Mouse (Mus musculus): ENCODE results near the gene Ifitm10. TPM values are rescaled to one million over a fixed set of nuclear protein-coding genes. Genes with fewer than 3 reads are reported as not detected.

Ifitm10 gene
- polyA plus RNA-seq, 2 experiments: 0.87 to 1.3 TPM

DNA sequence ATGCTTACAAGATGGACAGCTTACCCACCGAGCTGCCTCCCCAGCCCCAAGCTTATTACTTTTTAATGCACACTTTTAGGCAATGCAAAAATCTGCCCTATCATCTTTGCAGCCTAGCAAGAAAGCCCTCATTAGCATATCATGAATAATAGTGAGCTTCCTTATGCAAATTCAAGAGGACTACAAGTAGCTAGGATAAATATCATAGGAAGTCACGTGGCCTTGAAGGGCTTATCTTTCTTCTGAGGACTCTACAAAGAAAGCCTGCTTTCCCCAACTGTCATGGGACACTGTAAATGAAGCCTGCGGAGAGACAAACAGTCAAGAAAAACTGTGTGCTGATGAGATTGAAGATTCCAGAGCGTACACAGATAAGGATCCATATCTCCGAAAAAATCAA lies 22.0 kb downstream of the Ifitm10 start:
- no peak for ATAC-seq (ENCODE audit: insufficient read depth)
- Histone ChIP-seq H3K4me1 (replicated peaks; ENCODE audit: control insufficient read depth in 2 of 2, insufficient read depth in 2 of 2, low read length in 1 of 2) (peaks cover 60 to 63% of the 10 kb centered on the region in 2 experiments), H3K4me3 (ENCODE audit: insufficient read depth in 1 of 2, low read depth in 2 of 2, low read length in 2 of 2) (no peak overlapping the region)

DNA sequence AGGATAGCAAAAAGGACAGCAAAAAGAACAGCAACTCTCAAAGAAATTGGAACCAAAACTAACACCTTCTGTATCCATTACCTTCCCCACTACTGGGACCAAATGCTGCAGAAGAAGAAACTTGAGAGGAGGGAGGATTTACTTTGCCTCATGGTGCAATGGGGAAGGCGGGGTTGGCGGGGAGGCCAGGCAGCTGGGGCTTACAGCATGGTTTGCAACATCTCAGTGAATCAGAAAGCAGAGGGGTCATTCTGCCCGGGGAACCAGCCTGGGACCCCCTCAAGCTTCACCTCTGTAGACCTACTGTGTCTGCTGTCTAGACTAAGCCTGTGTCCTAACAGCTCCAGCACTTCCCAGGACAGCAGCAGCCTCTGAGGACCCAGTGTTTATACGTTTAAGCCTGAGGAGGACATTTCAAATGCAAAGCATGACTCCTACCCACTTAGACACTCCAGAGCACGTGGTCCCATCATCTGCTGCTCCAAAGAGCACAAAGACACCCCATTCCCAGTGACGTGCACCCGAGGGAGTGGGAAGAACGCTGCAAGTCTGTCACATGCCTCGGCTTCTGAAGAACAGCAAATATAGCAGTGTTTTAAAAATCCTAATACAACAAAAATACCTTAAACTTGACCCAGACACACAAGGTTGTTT lies 24.1 kb downstream of the Ifitm10 start:
- no peak for TF ChIP-seq CTCF (IDR thresholded peaks at IDR 0.05; ENCODE audit: low read depth)
- TF ChIP-seq EP300 (IDR thresholded peaks at IDR 0.05; ENCODE audit: low read depth): no peak
- H3K9ac ChIP-seq (replicated peaks): no peak overlapping the region
- no peak overlapping the region for H3K27ac ChIP-seq
- WGBS (ENCODE audit: insufficient replicate concordance): 58% methylated on average over 9 of the region's 9 CpGs
- H3K4me2 ChIP-seq (ENCODE audit: low read depth): no peak overlapping the region
- no peaks in the 10 kb centered on the region for H3K9me3 ChIP-seq (ENCODE audit: control insufficient read depth, low read length)
- H3K4me3 ChIP-seq (ENCODE audit: insufficient read depth in 1 of 2, low read depth in 2 of 2, low read length in 2 of 2): no peak overlapping the region
- no peaks in the 10 kb centered on the region for H3K27me3 ChIP-seq (ENCODE audit: control insufficient read depth, insufficient read depth, low read length)
- ATAC-seq (ENCODE audit: insufficient read depth) (no peak), DNase-seq (ENCODE audit: low read depth in 3 of 3, low spot score in 3 of 3) (no peak)
- H3K4me1 ChIP-seq (replicated peaks; ENCODE audit: control insufficient read depth in 2 of 2, insufficient read depth in 2 of 2, low read length in 1 of 2): peaks cover 47 to 49% of the 10 kb centered on the region in 2 experiments
- no peaks in the 10 kb centered on the region for H3K36me3 ChIP-seq (replicated peaks; ENCODE audit: control insufficient read depth, insufficient read depth, low read depth)

More for the DNA sequence above, 22.0 kb downstream of the Ifitm10 start:
- H3K27me3 ChIP-seq (ENCODE audit: control insufficient read depth, insufficient read depth, low read length): no peaks in the 10 kb centered on the region
- no peak for DNase-seq (ENCODE audit: low read depth in 3 of 3, low spot score in 3 of 3)
- H3K9me3 ChIP-seq (ENCODE audit: control insufficient read depth, low read length): no peaks in the 10 kb centered on the region
- no peak overlapping the region for H3K9ac ChIP-seq (replicated peaks)
- TF ChIP-seq EP300 (IDR thresholded peaks at IDR 0.05; ENCODE audit: low read depth) (peak; percentile 50; the same call in 1 of the 2 replicates), CTCF (IDR thresholded peaks at IDR 0.05; ENCODE audit: low read depth) (no peak)
- WGBS (ENCODE audit: insufficient replicate concordance): 20% methylated on average over 5 of the region's 5 CpGs
- H3K4me2 ChIP-seq (ENCODE audit: low read depth): no peak overlapping the region
- H3K27ac ChIP-seq: peak overlapping the region; percentile 73
- no peaks in the 10 kb centered on the region for H3K36me3 ChIP-seq (replicated peaks; ENCODE audit: control insufficient read depth, insufficient read depth, low read depth)

DNA sequence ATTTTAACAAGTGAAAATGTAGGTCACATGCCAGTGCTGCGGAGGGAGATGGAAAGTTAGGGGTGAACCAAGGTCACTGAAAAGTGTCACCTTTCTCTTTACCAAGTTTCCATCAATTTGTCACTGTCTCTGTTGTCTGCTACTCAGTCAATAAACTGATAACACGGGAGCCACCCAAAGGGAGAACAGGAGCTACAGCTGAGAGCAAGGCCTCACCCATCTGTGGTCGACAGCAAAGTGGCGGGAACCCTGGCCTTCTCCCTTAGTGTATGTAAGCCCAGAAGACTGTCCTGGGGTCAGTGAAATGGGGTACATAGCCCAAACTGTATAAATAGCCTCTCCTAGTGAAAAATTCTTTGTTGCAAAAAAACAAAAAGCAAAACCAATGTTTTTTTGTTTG lies 26.0 kb downstream of the Ifitm10 start:
- Histone ChIP-seq H3K27me3 (ENCODE audit: control insufficient read depth, insufficient read depth, low read length) (no peaks in the 10 kb centered on the region), H3K4me1 (replicated peaks; ENCODE audit: control insufficient read depth in 2 of 2, insufficient read depth in 2 of 2, low read length in 1 of 2) (peaks cover 29 to 32% of the 10 kb centered on the region in 2 experiments), H3K9ac (replicated peaks) (no peak overlapping the region), H3K4me3 (ENCODE audit: insufficient read depth in 1 of 2, low read depth in 2 of 2, low read length in 2 of 2) (no peak overlapping the region), H3K9me3 (ENCODE audit: control insufficient read depth, low read length) (no peaks in the 10 kb centered on the region), H3K4me2 (ENCODE audit: low read depth) (no peak overlapping the region), H3K27ac (0 out of 2 replicates have a peak overlapping the region, but pooled peaks have one; percentile 16), H3K36me3 (replicated peaks; ENCODE audit: control insufficient read depth, insufficient read depth, low read depth) (no peaks in the 10 kb centered on the region)
- ATAC-seq (ENCODE audit: insufficient read depth) (peak; percentile 64; the same call in 1 of the 2 replicates), DNase-seq (ENCODE audit: low read depth in 3 of 3, low spot score in 3 of 3) (no peak)
- whole genome bisulfite sequencing (ENCODE audit: insufficient replicate concordance): 26% methylated on average over 4 of the region's 4 CpGs
- TF ChIP-seq CTCF (IDR thresholded peaks at IDR 0.05; ENCODE audit: low read depth) (no peak), EP300 (IDR thresholded peaks at IDR 0.05; ENCODE audit: low read depth) (no peak)

DNA sequence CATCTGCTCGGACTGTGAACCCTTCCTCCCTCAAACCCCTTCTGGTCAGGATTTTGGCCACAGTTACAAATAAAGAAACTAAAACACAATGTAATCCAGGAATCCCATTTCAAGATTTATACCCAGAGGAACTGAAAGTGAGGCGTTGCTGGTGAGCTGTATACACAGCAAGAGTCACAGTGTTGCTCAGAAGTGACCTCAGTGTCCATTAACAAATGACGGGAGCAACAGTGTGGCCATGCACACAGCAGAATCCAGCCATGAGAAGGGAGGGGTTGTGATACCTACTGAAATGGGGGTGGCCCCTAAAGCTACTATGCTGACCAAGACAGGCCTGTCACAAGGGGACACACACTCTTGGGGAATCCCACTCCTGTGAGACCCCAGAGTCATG lies 31.3 kb downstream of the Ifitm10 start:
- Histone ChIP-seq H3K36me3 (replicated peaks; ENCODE audit: control insufficient read depth, insufficient read depth, low read depth) (no peaks in the 10 kb centered on the region), H3K4me1 (replicated peaks; ENCODE audit: control insufficient read depth in 2 of 2, insufficient read depth in 2 of 2, low read length in 1 of 2) (peaks cover 3 to 9% of the 10 kb centered on the region in 2 experiments), H3K4me3 (ENCODE audit: insufficient read depth in 1 of 2, low read depth in 2 of 2, low read length in 2 of 2) (no peak overlapping the region), H3K9me3 (ENCODE audit: control insufficient read depth, low read length) (no peaks in the 10 kb centered on the region), H3K4me2 (ENCODE audit: low read depth) (no peak overlapping the region), H3K27me3 (ENCODE audit: control insufficient read depth, insufficient read depth, low read length) (no peaks in the 10 kb centered on the region), H3K27ac (no peak overlapping the region), H3K9ac (replicated peaks) (no peak overlapping the region)
- 50% methylated on average over 3 of the region's 3 CpGs for WGBS (ENCODE audit: insufficient replicate concordance)
- TF ChIP-seq CTCF (IDR thresholded peaks at IDR 0.05; ENCODE audit: low read depth) (no peak), EP300 (IDR thresholded peaks at IDR 0.05; ENCODE audit: low read depth) (no peak)
- DNase-seq (ENCODE audit: low read depth in 3 of 3, low spot score in 3 of 3) (no peak), ATAC-seq (ENCODE audit: insufficient read depth) (no peak)

DNA sequence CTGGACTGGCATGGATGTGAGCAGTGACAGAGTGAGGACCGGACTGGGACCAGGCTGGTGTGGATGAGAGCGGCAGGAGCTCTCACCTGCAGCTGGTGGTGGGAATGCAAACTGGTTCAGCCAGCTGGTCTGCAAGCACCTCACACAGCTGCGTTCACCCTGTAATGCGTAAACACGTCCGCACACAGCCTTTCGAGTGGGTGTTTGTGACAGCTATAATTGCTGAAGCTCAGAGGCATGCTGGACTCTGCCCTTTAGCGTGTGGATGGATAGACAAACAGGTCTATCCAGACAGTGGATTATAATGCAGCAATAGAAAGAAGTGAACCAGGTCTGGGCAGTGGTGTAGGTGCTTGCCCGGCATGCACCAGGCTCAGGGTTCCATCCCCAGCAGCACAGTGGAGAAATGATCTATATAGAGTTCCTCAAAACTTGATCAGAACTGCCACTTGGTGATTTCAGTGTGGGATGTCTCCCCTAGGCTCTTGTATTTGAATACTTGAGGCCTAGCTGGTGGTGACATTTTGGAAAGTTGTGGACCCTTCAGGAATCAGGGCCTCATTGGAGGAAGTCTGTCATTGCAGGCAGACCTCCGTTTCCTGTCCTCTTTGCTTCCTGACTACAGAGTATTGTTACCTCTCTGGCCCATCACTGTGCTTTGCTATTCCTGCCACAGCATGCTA lies 31.8 kb downstream of the Ifitm10 start:
- H3K4me1 ChIP-seq (replicated peaks; ENCODE audit: control insufficient read depth in 2 of 2, insufficient read depth in 2 of 2, low read length in 1 of 2): peaks cover 0 to 8% of the 10 kb centered on the region in 2 experiments; a peak in 3 of 4 replicates
- DNase-seq (ENCODE audit: low read depth in 3 of 3, low spot score in 3 of 3) (no peak), ATAC-seq (ENCODE audit: insufficient read depth) (no peak)
- TF ChIP-seq EP300 (IDR thresholded peaks at IDR 0.05; ENCODE audit: low read depth): no peak
- no peak for TF ChIP-seq CTCF (IDR thresholded peaks at IDR 0.05; ENCODE audit: low read depth)
- 65% methylated on average over 10 of the region's 10 CpGs for WGBS (ENCODE audit: insufficient replicate concordance)
- no peak overlapping the region for H3K4me2 ChIP-seq (ENCODE audit: low read depth)
- H3K27ac ChIP-seq: no peak overlapping the region
- no peak overlapping the region for H3K4me3 ChIP-seq (ENCODE audit: insufficient read depth in 1 of 2, low read depth in 2 of 2, low read length in 2 of 2)
- H3K36me3 ChIP-seq (replicated peaks; ENCODE audit: control insufficient read depth, insufficient read depth, low read depth): no peaks in the 10 kb centered on the region
- H3K9me3 ChIP-seq (ENCODE audit: control insufficient read depth, low read length): no peaks in the 10 kb centered on the region
- H3K9ac ChIP-seq (replicated peaks): no peak overlapping the region
- no peaks in the 10 kb centered on the region for H3K27me3 ChIP-seq (ENCODE audit: control insufficient read depth, insufficient read depth, low read length)

Measured in liver, embryonic 14.5 days (tissue).